Mouse (Mus musculus) frontal cortex, postnatal 10 days (tissue): ENCODE measurements around the gene Lad1.

Experiments used
- DNase-seq, 2 experiments: peaks; one replicate each; pipeline ENCODE4 v3.0.0; 2022; ENCODE audit warnings: low spot score in 2 of 2, mixed read lengths in 1 of 2

The Lad1 gene

GRCm38 (mm10) chr1:135818481-135819086, at the start of gene Lad1:
Gene Lad1, plus strand, starts transcription at chr1:135818598.
- DNase-seq, result no peak

DNA sequence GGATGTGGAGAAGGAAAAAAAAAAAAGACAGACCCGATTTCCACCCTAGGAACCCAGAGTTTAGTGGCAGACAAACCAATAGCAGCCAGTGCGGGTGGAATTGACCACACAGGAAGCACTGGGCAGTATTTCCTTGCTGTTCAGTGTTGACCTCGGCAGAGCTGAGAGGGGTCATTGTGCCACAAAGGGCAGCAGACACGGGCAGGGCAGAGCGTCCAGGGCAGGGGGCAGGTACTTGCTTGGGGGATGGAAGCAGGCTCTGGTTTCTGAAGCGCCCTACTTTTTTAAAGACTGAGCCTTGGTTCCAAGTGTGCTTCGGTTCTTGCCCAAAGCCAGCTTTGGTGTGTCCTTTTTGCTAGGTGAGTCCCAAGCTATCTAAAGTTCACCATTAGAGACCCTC, 48.2 kb upstream of the Lad1 start:
- DNase-seq, result no peak

- DNase-seq, result no peak
These were observed 47.4 kb upstream of the Lad1 start for GRCm38 (mm10) chr1:135770896-135771572.

DNA sequence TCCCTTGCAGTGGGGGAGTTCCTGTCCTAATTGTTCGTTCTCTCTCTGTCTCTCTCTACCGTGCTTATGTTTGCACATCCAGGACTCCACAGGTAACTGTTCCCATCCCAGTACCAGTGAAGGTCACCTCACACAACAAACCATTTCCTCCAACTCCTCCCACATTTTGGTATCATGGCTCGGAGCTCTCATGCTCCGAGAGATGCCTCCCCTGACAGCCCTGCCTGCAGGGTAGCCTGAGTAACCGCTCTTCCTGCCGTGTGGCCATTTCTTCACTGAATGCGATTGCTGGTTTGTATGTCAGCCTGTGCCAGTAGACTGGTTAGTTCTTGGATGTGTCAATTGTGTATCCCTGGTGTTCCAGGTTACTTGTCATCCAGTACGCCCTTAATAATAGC, 46.8 kb upstream of the Lad1 start:
- DNase-seq, result no peak

- no peak for DNase-seq
These were observed 41.8 kb upstream of the Lad1 start for GRCm38 (mm10) chr1:135776596-135776995.

DNA sequence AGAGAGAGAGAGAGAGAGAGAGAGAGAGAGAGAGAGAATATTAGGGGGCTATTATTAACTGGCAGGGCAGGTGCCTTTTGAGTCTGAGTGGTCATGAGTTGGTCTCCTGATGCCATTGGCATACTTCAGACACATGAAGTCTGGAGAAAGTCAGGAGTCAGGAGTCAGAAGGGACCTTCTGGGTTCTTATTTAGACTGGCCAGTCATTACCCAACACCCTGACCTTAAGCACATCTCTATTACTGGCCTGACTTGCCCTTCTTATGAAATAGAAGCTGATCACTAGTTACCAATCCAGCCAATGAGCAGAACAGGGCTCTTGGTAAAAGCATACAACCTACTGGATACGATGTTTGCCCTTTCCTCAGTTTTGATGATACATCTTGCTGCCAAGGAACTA, 41.4 kb upstream of the Lad1 start:
- no peak for DNase-seq

- peak in 1 of 2 experiments; percentile 19 for DNase-seq
These were observed 39.4 kb upstream of the Lad1 start, which contains the start of gene Tnni1 for GRCm38 (mm10) chr1:135778780-135779535. Gene Tnni1, plus strand, starts transcription at chr1:135779434.

GRCm38 (mm10) chr1:135780649-135781048, 37.7 kb upstream of the Lad1 start:
- no peak for DNase-seq

DNA sequence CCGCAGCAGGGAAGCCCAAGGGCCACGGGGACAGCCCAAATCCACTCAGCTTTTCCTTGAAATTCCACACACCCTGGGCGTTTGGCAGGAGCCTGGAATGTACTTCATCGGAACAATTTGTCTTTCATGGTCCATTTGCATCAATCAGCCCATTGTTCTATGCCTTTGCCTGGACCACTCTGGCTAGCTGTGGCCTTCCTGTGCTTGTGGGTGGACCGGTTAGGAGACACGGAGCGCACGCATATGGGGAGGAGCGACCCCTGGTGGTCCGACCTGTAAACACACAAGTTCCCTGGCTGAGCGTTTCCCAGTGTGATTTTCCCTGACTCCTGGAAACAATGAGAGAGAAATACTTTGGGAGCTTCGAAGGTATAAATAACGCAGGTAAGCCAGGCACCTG, 37.2 kb upstream of the Lad1 start:
- peak; percentile 42 to 66 for DNase-seq

- no peak for DNase-seq
These were observed 35.6 kb upstream of the Lad1 start for GRCm38 (mm10) chr1:135782816-135783215.

DNA sequence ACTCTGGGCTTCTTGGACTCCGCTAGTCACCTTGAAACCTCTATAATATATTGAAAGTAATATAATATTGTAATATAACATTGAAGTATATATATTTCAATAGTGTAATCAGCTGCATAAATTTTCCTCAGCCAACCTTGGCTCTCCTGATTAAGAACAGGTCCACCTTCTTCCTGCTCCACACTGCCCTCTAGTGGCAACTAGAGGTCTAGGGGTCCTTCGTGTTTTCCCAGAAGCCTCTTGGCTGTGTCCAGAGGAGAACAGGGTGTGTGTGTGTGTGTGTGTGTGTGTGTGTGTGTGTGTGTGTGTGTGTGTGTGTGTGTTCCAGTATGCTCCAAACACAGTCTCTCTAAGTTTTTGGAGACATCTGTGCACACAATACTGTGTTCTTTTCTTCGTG, 30.6 kb upstream of the Lad1 start:
- peak; percentile 36 to 59 for DNase-seq

- DNase-seq, result no peak
These were observed 29.7 kb upstream of the Lad1 start for GRCm38 (mm10) chr1:135788708-135789107.

- peak in 1 of 2 experiments; percentile 53 for DNase-seq
These were observed 28.6 kb upstream of the Lad1 start for GRCm38 (mm10) chr1:135789815-135790214.

GRCm38 (mm10) chr1:135792143-135792939, 26.1 kb upstream of the Lad1 start:
- no peak for DNase-seq

DNA sequence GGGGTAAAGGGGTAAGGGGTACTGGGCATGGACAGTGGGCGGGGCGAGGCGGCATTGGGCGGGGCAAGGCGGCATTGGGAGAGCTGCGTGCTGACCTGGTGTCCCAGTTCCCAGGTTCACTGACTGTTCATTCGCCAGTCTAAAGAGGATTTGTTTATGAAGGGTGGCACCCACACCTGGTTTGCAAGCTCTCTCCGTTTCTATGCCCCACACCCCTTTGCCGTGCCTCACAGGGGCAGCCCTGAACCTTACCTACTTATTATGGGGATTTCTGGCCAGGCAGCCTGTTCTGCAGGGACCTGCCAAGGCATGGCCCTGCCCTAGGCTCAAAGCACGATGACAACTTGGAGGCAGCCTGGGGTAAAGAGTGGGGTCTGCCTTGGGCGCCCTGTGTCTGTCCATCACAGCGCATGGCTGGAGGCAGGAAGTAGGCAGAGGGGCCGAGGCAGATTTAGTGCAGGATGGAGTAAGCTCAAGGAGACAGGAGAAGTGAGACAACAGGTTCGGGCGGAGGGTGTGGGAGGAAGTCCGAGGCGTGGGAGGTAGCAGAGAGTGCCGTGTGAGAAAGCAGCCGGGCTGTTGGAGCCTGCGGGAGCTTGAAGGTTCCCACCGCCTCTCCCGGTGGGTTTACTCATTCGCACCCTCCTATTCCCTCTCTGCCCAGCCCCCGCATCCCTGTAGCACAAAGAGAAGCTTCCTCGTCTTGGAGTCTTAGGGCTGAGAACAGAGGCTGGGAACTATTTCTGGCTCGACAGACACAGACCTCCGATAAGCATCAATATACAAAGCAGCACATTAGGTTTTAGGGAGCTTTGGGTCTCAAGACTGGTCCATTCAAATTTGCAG, 24.8 kb upstream of the Lad1 start:
- DNase-seq, result peak; percentile 27 to 54

GRCm38 (mm10) chr1:135794216-135795134, 23.9 kb upstream of the Lad1 start:
- DNase-seq, result no peak

DNA sequence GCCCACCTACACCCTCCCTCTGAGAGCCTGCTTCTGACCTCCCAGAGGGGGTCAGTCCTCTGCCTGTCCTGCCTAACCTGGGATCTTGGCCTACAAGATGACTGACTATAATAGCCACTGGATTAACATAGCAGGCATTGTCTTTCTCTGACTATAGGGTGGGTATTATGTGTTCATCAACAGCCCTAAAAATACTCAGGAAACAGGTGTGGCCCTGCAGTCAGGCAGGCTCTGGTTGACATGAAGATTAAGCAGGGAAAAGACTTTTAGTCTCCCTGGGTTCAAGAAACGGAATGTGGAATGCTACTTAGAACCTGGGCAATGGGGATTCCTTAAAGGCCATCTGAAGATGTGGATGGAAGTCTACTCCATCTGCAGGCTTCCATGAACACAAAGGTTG, 19.9 kb upstream of the Lad1 start:
- no peak for DNase-seq

GRCm38 (mm10) chr1:135799109-135799627, 19.2 kb upstream of the Lad1 start:
- DNase-seq, result no peak

- no peak for DNase-seq
These were observed 18.0 kb upstream of the Lad1 start for GRCm38 (mm10) chr1:135800192-135800950.
